Mouse (Mus musculus) hindbrain, embryonic 15.5 days (tissue): ENCODE measurements around the gene Gan. TPM values are rescaled to one million over a fixed set of nuclear protein-coding genes. Genes with fewer than 3 reads are reported as not detected.

Source experiments
- ATAC-seq: fragments of 200-750 bp; cut with Nextera tagmentation; 2 replicates; pipeline ENCODE4 v1.8.0; 2017; ENCODE audit warnings: low read depth, moderate number of reproducible peaks, moderate TSS enrichment; ENCODE audit not compliant: low FRiP score
- H3K27ac ChIP-seq: fragments of 300-500 bp; sonication (generic); replicated peaks from 2 replicates; pipeline ENCODE4 v1.5.1; 2015; ENCODE audit warnings: mild to moderate bottlenecking, inconsistent platforms
- H3K27me3 ChIP-seq: fragments of 300-500 bp; sonication (generic); 2 replicates; pipeline ENCODE4 v1.6.1; 2015; ENCODE audit warnings: control low read depth, inconsistent platforms
- H3K36me3 ChIP-seq: fragments of 300-500 bp; sonication (generic); 2 replicates; pipeline ENCODE4 v1.6.1; 2015; ENCODE audit warnings: control low read depth, inconsistent platforms
- H3K4me1 ChIP-seq: fragments of 300-500 bp; sonication (generic); replicated peaks from 2 replicates; pipeline ENCODE4 v1.6.1; 2015; ENCODE audit warnings: control low read depth, inconsistent platforms
- H3K4me2 ChIP-seq: fragments of 300-500 bp; sonication (generic); 2 replicates; pipeline ENCODE4 v1.6.1; 2015; ENCODE audit warnings: moderate library complexity, mild to moderate bottlenecking, inconsistent platforms
- H3K4me3 ChIP-seq: fragments of 300-500 bp; sonication (generic); 2 replicates; pipeline ENCODE4 v1.5.1; 2015; ENCODE audit warnings: mild to moderate bottlenecking, inconsistent platforms
- H3K9ac ChIP-seq: fragments of 300-500 bp; sonication (generic); 2 replicates; pipeline ENCODE4 v1.6.1; 2015; ENCODE audit warnings: inconsistent platforms
- H3K9me3 ChIP-seq: fragments of 300-500 bp; sonication (generic); 2 replicates; pipeline ENCODE4 v1.6.1; 2016; ENCODE audit warnings: control low read depth, inconsistent platforms
- WGBS: fragments of 180-500 bp; shearing (Covaris S2); methylation state at CpG from one replicate; pipeline ENCODE4 v1.1.7; 2015; 5-methylcytosine and 5-hydroxymethylcytosine counted together
- polyA plus RNA-seq: library from polyadenylated mRNA; unstranded; fragments of >200 nt; fragmentation: Nextera tagmentation; extraction: Ambion mirVana; gene quantifications from 2 replicates; pipeline ENCODE4 v1.2.1, GENCODE M21; 2015

Gene Gan
- polyA plus RNA-seq, 1 experiment from 2014 or later, result 3.0 TPM

- 93% methylated on average over 8 of the region's 8 CpGs for WGBS
- peaks cover 18% of the 10 kb centered on the region; the same call in 1 of the 2 replicates for H3K36me3 ChIP-seq
- H3K27ac ChIP-seq, result no peak overlapping the region
- no peaks in the 10 kb centered on the region for H3K9me3 ChIP-seq
- no peak overlapping the region for H3K4me3 ChIP-seq
- H3K4me1 ChIP-seq, result no peaks in the 10 kb centered on the region
- ATAC-seq, result no peak
- H3K27me3 ChIP-seq, result no peaks in the 10 kb centered on the region
- H3K4me2 ChIP-seq, result no peak overlapping the region
- no peak overlapping the region for H3K9ac ChIP-seq
Measured at GRCm38 (mm10) chr8:117183664-117184377, 25.9 kb downstream of the Gan start.

GRCm38 (mm10) chr8:117194355-117194754, 36.4 kb downstream of the Gan start:
- Histone ChIP-seq H3K4me2 (no peak overlapping the region), H3K36me3 (peaks cover 36% of the 10 kb centered on the region), H3K4me1 (peaks cover 16% of the 10 kb centered on the region), H3K9ac (no peak overlapping the region), H3K4me3 (no peak overlapping the region), H3K27me3 (no peaks in the 10 kb centered on the region), H3K27ac (peak overlapping the region; percentile 15; the same call in 1 of the 2 replicates), H3K9me3 (no peaks in the 10 kb centered on the region)
- 67% methylated on average over 4 of the region's 4 CpGs for WGBS
- ATAC-seq, result peak; percentile 44; the same call in 1 of the 2 replicates

GRCm38 (mm10) chr8:117196593-117196992, 38.7 kb downstream of the Gan start:
- no peak overlapping the region for H3K4me3 ChIP-seq
- H3K27me3 ChIP-seq, result no peaks in the 10 kb centered on the region
- H3K9ac ChIP-seq, result no peak overlapping the region
- no peaks in the 10 kb centered on the region for H3K9me3 ChIP-seq
- H3K4me2 ChIP-seq, result no peak overlapping the region
- H3K27ac ChIP-seq, result no peak overlapping the region
- ATAC-seq, result no peak
- peaks cover 19% of the 10 kb centered on the region for H3K36me3 ChIP-seq
- H3K4me1 ChIP-seq, result peaks cover 16% of the 10 kb centered on the region
- WGBS, result 97% methylated on average over 4 of the region's 4 CpGs

DNA sequence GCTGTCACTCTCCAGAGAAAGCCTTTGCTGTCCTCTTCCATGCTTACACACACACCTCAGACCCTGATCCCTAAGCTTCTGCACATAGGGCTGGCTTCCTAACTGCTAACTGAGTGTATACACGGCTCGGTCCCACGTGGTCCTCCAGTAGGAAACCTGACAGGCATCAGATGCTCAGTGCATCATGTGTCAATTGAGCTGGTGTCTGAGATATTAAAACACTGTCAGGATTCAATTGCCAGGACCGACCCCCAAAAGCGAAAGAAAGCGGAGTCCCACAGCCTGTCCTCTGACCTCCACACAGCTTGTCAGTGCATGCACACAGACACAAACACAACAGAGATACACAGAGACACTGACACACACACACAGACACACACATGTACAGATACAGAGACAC, 39.6 kb downstream of the Gan start:
- WGBS, result 78% methylated on average over 6 of the region's 6 CpGs
- Histone ChIP-seq H3K27ac (peak overlapping the region; percentile 28; the same call in 1 of the 2 replicates), H3K36me3 (peaks cover 19% of the 10 kb centered on the region), H3K27me3 (no peaks in the 10 kb centered on the region), H3K4me1 (peaks cover 16% of the 10 kb centered on the region), H3K4me3 (no peak overlapping the region), H3K4me2 (no peak overlapping the region), H3K9me3 (no peaks in the 10 kb centered on the region), H3K9ac (no peak overlapping the region)
- ATAC-seq, result no peak

- ATAC-seq, result peak; percentile 85
- peaks cover 19% of the 10 kb centered on the region for H3K36me3 ChIP-seq
- peak overlapping the region; percentile 28; the same call in 1 of the 2 replicates for H3K27ac ChIP-seq
- peaks cover 16% of the 10 kb centered on the region for H3K4me1 ChIP-seq
- H3K27me3 ChIP-seq, result no peaks in the 10 kb centered on the region
- peak overlapping the region; percentile 31 for H3K4me2 ChIP-seq
- no peak overlapping the region for H3K9ac ChIP-seq
- H3K9me3 ChIP-seq, result no peaks in the 10 kb centered on the region
- 42% methylated on average over 20 of the region's 20 CpGs for WGBS
- H3K4me3 ChIP-seq, result no peak overlapping the region
Measured at GRCm38 (mm10) chr8:117198141-117198935, 40.4 kb downstream of the Gan start.

GRCm38 (mm10) chr8:117199658-117200057, 41.7 kb downstream of the Gan start:
- Histone ChIP-seq H3K27me3 (no peaks in the 10 kb centered on the region), H3K4me2 (no peak overlapping the region), H3K4me1 (peaks cover 16% of the 10 kb centered on the region), H3K27ac (no peak overlapping the region), H3K9ac (no peak overlapping the region), H3K36me3 (peaks cover 28% of the 10 kb centered on the region), H3K4me3 (no peak overlapping the region), H3K9me3 (no peaks in the 10 kb centered on the region)
- 68% methylated on average over 6 of the region's 6 CpGs for WGBS
- ATAC-seq, result no peak

GRCm38 (mm10) chr8:117200346-117200745, 42.4 kb downstream of the Gan start:
- H3K9ac ChIP-seq, result no peak overlapping the region
- no peak overlapping the region for H3K4me3 ChIP-seq
- H3K36me3 ChIP-seq, result peaks cover 27% of the 10 kb centered on the region
- no peak overlapping the region for H3K4me2 ChIP-seq
- no peaks in the 10 kb centered on the region for H3K9me3 ChIP-seq
- 69% methylated on average over 13 of the region's 13 CpGs for WGBS
- peaks cover 16% of the 10 kb centered on the region for H3K4me1 ChIP-seq
- no peak overlapping the region for H3K27ac ChIP-seq
- no peaks in the 10 kb centered on the region for H3K27me3 ChIP-seq
- no peak for ATAC-seq

DNA sequence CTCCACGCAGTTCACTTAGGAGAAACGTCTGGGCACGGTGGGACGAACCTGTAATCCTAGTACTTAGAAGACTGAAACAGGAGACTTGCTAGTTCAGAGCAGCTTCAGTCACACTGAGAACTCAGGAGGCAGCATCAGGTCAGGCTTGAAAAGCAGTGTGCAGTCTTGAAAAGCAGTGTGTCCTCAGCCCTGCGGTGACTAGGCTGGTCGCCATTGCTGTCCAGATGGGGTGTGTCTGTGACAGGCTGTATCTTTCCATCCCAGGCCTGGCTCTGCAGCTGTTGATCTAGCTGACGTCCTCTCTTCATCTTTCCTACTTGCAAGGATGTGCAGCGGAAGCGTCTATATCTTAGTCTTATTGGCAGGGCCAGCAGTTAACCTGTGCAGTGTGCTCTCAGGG, 42.9 kb downstream of the Gan start:
- peaks cover 22% of the 10 kb centered on the region for H3K36me3 ChIP-seq
- H3K27me3 ChIP-seq, result no peaks in the 10 kb centered on the region
- H3K9me3 ChIP-seq, result no peaks in the 10 kb centered on the region
- 88% methylated on average over 9 of the region's 9 CpGs for WGBS
- no peak overlapping the region for H3K4me2 ChIP-seq
- no peak for ATAC-seq
- no peak overlapping the region for H3K4me3 ChIP-seq
- H3K9ac ChIP-seq, result no peak overlapping the region
- peaks cover 16% of the 10 kb centered on the region for H3K4me1 ChIP-seq
- H3K27ac ChIP-seq, result no peak overlapping the region

DNA sequence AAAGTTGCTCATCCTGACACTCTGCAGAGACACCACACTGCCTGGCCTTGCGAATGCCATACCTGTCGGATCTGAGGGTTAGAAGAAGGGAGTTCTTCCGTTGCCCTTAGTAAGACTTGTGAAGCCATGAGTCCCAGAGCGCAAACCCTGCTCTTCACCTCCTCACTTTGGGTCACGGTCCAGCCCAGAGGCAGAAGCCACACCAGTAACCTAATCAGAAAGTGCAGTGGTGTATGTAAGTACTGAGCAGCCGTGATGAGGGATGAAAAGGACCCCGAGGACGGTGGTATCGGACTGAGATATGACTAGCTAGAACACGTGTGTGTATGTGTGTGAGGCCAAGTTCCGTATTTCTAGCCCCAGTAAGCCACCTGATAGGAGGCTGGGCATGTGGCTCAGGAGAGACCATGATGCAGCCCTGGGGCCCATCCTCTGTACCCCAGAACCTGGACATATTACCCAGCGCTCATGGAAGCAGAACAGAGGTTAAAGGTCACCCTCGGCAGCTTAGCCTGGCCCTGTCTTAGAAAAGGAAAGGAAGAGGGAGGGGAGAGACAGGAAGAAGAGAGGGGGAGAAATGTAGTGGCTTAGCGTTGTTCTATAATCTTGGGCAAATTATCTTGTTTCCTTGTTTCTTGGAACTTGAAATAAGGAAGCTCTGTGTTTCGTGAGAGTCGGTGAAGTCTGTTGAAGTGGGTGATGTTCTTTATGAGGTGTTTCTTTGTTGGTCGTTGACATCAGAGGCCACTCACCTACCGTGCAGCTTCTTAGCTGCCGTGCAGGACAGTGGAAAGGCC, 43.5 kb downstream of the Gan start:
- no peak for ATAC-seq
- H3K9me3 ChIP-seq, result no peaks in the 10 kb centered on the region
- H3K4me1 ChIP-seq, result peaks cover 16% of the 10 kb centered on the region
- H3K4me2 ChIP-seq, result no peak overlapping the region
- H3K27ac ChIP-seq, result no peak overlapping the region
- H3K4me3 ChIP-seq, result no peak overlapping the region
- WGBS, result 86% methylated on average over 19 of the region's 19 CpGs
- no peaks in the 10 kb centered on the region for H3K27me3 ChIP-seq
- H3K9ac ChIP-seq, result no peak overlapping the region
- H3K36me3 ChIP-seq, result peaks cover 18% of the 10 kb centered on the region; the same call in 1 of the 2 replicates

DNA sequence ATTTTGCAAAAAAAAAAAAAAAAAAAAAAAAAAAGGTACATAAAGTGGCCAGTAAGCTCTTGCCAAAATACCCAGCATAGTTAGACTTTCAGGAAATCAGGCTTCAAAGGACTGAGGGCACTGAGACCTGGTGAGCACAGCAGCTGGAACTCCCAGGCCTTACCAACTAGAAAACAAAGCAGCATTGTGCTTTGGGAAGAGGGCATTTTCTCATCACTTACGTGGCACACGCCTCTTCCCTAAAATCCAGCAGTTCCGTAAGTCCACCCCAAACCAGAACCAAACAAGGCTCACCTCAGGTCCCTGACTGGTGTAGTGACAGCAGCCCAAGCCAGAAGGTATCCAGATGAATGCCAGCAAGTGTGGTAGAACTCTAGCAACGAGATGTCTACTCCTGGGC, 45.1 kb downstream of the Gan start:
- H3K36me3 ChIP-seq, result peaks cover 18% of the 10 kb centered on the region; the same call in 1 of the 2 replicates
- no peak overlapping the region for H3K27ac ChIP-seq
- ATAC-seq, result no peak
- H3K4me2 ChIP-seq, result no peak overlapping the region
- WGBS, result 85% methylated on average over 4 of the region's 4 CpGs
- H3K27me3 ChIP-seq, result no peaks in the 10 kb centered on the region
- H3K9ac ChIP-seq, result no peak overlapping the region
- no peaks in the 10 kb centered on the region for H3K9me3 ChIP-seq
- H3K4me1 ChIP-seq, result peaks cover 11% of the 10 kb centered on the region
- no peak overlapping the region for H3K4me3 ChIP-seq

DNA sequence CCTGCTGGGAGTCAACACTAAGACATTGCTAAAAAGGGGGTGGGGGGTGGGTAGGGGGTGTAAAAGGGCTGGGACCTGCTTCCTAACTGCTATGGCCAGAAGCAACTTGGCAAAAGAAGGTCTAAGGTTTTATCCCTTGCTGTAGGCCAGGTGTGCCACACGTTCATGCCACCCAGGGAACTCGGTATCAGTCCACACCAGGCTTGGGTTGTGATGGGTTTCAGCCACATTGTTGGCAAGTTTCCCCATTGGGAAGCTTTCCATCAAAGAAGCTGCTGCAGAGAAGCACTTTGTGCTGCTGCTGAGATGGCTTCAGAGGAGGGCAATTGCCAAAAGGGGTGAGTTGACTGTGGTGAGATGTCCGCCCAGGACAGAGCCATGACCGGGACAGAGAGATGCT, 47.9 kb downstream of the Gan start:
- H3K27ac ChIP-seq, result no peak overlapping the region
- no peak overlapping the region for H3K4me3 ChIP-seq
- H3K4me1 ChIP-seq, result no peaks in the 10 kb centered on the region
- peaks cover 16% of the 10 kb centered on the region; the same call in 1 of the 2 replicates for H3K36me3 ChIP-seq
- H3K4me2 ChIP-seq, result no peak overlapping the region
- 87% methylated on average over 4 of the region's 4 CpGs for WGBS
- no peaks in the 10 kb centered on the region for H3K9me3 ChIP-seq
- H3K9ac ChIP-seq, result no peak overlapping the region
- no peak for ATAC-seq
- H3K27me3 ChIP-seq, result no peaks in the 10 kb centered on the region

DNA sequence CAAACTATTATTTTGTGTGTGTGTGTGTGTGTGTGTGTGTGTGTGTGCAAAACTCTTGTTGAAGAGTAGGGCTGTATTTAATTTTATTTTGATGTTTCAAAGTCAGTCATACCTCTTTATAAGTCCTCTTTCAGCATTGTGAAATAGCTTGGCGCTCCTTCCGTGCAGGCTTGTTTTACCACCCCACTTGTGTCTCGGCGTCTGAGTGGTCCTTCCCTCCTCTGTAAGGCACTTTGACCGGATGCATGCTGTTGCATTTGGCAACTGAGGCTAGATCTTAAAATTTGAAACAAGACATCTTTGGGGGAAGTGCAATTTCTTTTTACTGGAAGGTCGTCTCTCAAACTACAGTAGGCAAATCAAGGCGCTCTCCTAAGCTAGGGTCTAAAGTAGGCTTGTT, 48.7 kb downstream of the Gan start:
- 90% methylated on average over 7 of the region's 7 CpGs for WGBS
- no peaks in the 10 kb centered on the region for H3K27me3 ChIP-seq
- no peak overlapping the region for H3K4me3 ChIP-seq
- ATAC-seq, result no peak
- no peak overlapping the region for H3K4me2 ChIP-seq
- H3K9me3 ChIP-seq, result no peaks in the 10 kb centered on the region
- H3K9ac ChIP-seq, result no peak overlapping the region
- H3K4me1 ChIP-seq, result no peaks in the 10 kb centered on the region
- no peak overlapping the region for H3K27ac ChIP-seq
- H3K36me3 ChIP-seq, result peaks cover 16% of the 10 kb centered on the region; the same call in 1 of the 2 replicates
